Mouse (Mus musculus) heart, embryonic 15.5 days (tissue): ENCODE data around the gene Plpp4. TPM values are rescaled to one million over a fixed set of nuclear protein-coding genes. Genes with fewer than 3 reads are reported as not detected.
A peak's percentile ranks its signal among the peaks of the same experiment; 100 is the strongest.

ENCODE experiments used
- ATAC-seq: fragments of 200-750 bp; cut with Nextera tagmentation; replicated peaks from 2 replicates; pipeline ENCODE4 v1.8.0; 2017; ENCODE audit warnings: low read depth, moderate TSS enrichment; ENCODE audit not compliant: insufficient number of reproducible peaks, insufficient read depth, low FRiP score
- H3K27ac ChIP-seq: fragments of 300-500 bp; sonication (generic); 2 replicates; pipeline ENCODE4 v1.5.1; 2015; ENCODE audit warnings: mild to moderate bottlenecking, inconsistent platforms
- H3K27me3 ChIP-seq: fragments of 300-500 bp; sonication (generic); 2 replicates; pipeline ENCODE4 v1.6.1; 2015; ENCODE audit warnings: inconsistent platforms
- H3K36me3 ChIP-seq: fragments of 300-500 bp; sonication (generic); 2 replicates; pipeline ENCODE4 v1.6.1; 2015; ENCODE audit warnings: mild to moderate bottlenecking, inconsistent platforms
- H3K4me1 ChIP-seq: fragments of 300-500 bp; sonication (generic); replicated peaks from 2 replicates; pipeline ENCODE4 v1.6.1; 2015; ENCODE audit warnings: inconsistent platforms
- H3K4me2 ChIP-seq: fragments of 300-500 bp; sonication (generic); 2 replicates; pipeline ENCODE4 v1.6.1; 2015; ENCODE audit warnings: inconsistent platforms, mild to moderate bottlenecking, moderate library complexity
- H3K4me3 ChIP-seq: fragments of 300-500 bp; sonication (generic); 2 replicates; pipeline ENCODE4 v1.5.1; 2015; ENCODE audit warnings: mild to moderate bottlenecking, inconsistent platforms
- H3K9ac ChIP-seq: fragments of 300-500 bp; sonication (generic); 2 replicates; pipeline ENCODE4 v1.6.1; 2015; ENCODE audit warnings: mild to moderate bottlenecking, inconsistent platforms
- H3K9me3 ChIP-seq: fragments of 300-500 bp; sonication (generic); replicated peaks from 2 replicates; pipeline ENCODE4 v1.6.1; 2016; ENCODE audit warnings: inconsistent platforms
- WGBS: fragments of 180-500 bp; shearing (Covaris S2); methylation state at CpG from one replicate; pipeline ENCODE4 v1.1.7; 2015; ENCODE audit warnings: mixed read lengths; 5-methylcytosine and 5-hydroxymethylcytosine counted together
- polyA plus RNA-seq: library from polyadenylated mRNA; unstranded; fragments of >200 nt; fragmentation: Nextera tagmentation; extraction: Ambion mirVana; gene quantifications from 2 replicates; pipeline ENCODE4 v1.2.1, GENCODE M21; 2015

Plpp4 gene
- polyA plus RNA-seq, 1 experiment from 2014 or later = 0.33 TPM

GRCm38 (mm10) chr7:129257374-129258018 is 665 bp downstream of the Plpp4 start:
- no peak overlapping the region for H3K9ac ChIP-seq
- peaks cover 15% of the 10 kb centered on the region for H3K4me1 ChIP-seq
- no peak for ATAC-seq
- no peaks in the 10 kb centered on the region for H3K36me3 ChIP-seq
- H3K9me3 ChIP-seq = no peaks in the 10 kb centered on the region
- WGBS = 18% methylated on average over 13 of the region's 13 CpGs
- peak overlapping the region; percentile 48 for H3K4me3 ChIP-seq
- H3K27ac ChIP-seq = no peak overlapping the region
- peak overlapping the region; percentile 83 for H3K4me2 ChIP-seq
- peaks cover 69% of the 10 kb centered on the region for H3K27me3 ChIP-seq

- H3K4me1 ChIP-seq = peaks cover 15% of the 10 kb centered on the region
- H3K9ac ChIP-seq = no peak overlapping the region
- H3K4me2 ChIP-seq = no peak overlapping the region
- 77% methylated on average over 7 of the region's 7 CpGs for WGBS
- no peak overlapping the region for H3K4me3 ChIP-seq
- no peak for ATAC-seq
- H3K27ac ChIP-seq = no peak overlapping the region
- H3K27me3 ChIP-seq = peaks cover 63% of the 10 kb centered on the region
- no peaks in the 10 kb centered on the region for H3K9me3 ChIP-seq
- no peaks in the 10 kb centered on the region for H3K36me3 ChIP-seq
Measured at GRCm38 (mm10) chr7:129258331-129258730, 1.5 kb downstream of the Plpp4 start.

- no peak overlapping the region for H3K4me3 ChIP-seq
- peaks cover 54% of the 10 kb centered on the region for H3K27me3 ChIP-seq
- 60% methylated on average over 6 of the region's 6 CpGs for WGBS
Measured at GRCm38 (mm10) chr7:129259195-129259594, 2.4 kb downstream of the Plpp4 start.

GRCm38 (mm10) chr7:129273867-129274266 is 17.0 kb downstream of the Plpp4 start:
- no peaks in the 10 kb centered on the region for H3K27me3 ChIP-seq
- H3K9me3 ChIP-seq = no peaks in the 10 kb centered on the region
- no peak overlapping the region for H3K4me3 ChIP-seq
- 88% methylated on average over 4 of the region's 4 CpGs for WGBS
- ATAC-seq = no peak
- H3K36me3 ChIP-seq = no peaks in the 10 kb centered on the region
- no peak overlapping the region for H3K4me2 ChIP-seq
- no peak overlapping the region for H3K9ac ChIP-seq
- no peaks in the 10 kb centered on the region for H3K4me1 ChIP-seq
- H3K27ac ChIP-seq = no peak overlapping the region

More at GRCm38 (mm10) chr7:129259195-129259594, 2.4 kb downstream of the Plpp4 start:
- no peak for ATAC-seq
- Histone ChIP-seq H3K4me1 (peaks cover 15% of the 10 kb centered on the region), H3K4me2 (no peak overlapping the region), H3K9me3 (no peaks in the 10 kb centered on the region), H3K36me3 (no peaks in the 10 kb centered on the region), H3K27ac (no peak overlapping the region), H3K9ac (no peak overlapping the region)

GRCm38 (mm10) chr7:129274726-129275125 is 17.9 kb downstream of the Plpp4 start:
- no peak overlapping the region for H3K4me3 ChIP-seq
- WGBS = 79% methylated on average over 5 of the region's 5 CpGs
- no peak for ATAC-seq
- no peaks in the 10 kb centered on the region for H3K4me1 ChIP-seq
- H3K9ac ChIP-seq = no peak overlapping the region
- no peak overlapping the region for H3K27ac ChIP-seq
- no peak overlapping the region for H3K4me2 ChIP-seq
- no peaks in the 10 kb centered on the region for H3K9me3 ChIP-seq
- H3K27me3 ChIP-seq = no peaks in the 10 kb centered on the region
- no peaks in the 10 kb centered on the region for H3K36me3 ChIP-seq

GRCm38 (mm10) chr7:129277751-129278150 is 20.9 kb downstream of the Plpp4 start:
- H3K4me1 ChIP-seq = no peaks in the 10 kb centered on the region
- 88% methylated on average over 5 of the region's 5 CpGs for WGBS
- H3K9ac ChIP-seq = no peak overlapping the region
- H3K4me3 ChIP-seq = no peak overlapping the region
- no peak overlapping the region for H3K27ac ChIP-seq
- H3K9me3 ChIP-seq = no peaks in the 10 kb centered on the region
- no peak for ATAC-seq
- no peaks in the 10 kb centered on the region for H3K27me3 ChIP-seq
- H3K36me3 ChIP-seq = no peaks in the 10 kb centered on the region
- H3K4me2 ChIP-seq = no peak overlapping the region

GRCm38 (mm10) chr7:129278801-129279200 is 22.0 kb downstream of the Plpp4 start:
- H3K4me2 ChIP-seq = no peak overlapping the region
- H3K9me3 ChIP-seq = no peaks in the 10 kb centered on the region
- no peak for ATAC-seq
- no peaks in the 10 kb centered on the region for H3K36me3 ChIP-seq
- no peaks in the 10 kb centered on the region for H3K4me1 ChIP-seq
- no peak overlapping the region for H3K9ac ChIP-seq
- H3K27me3 ChIP-seq = no peaks in the 10 kb centered on the region
- 88% methylated on average over 4 of the region's 4 CpGs for WGBS
- no peak overlapping the region for H3K27ac ChIP-seq
- no peak overlapping the region for H3K4me3 ChIP-seq

- Histone ChIP-seq H3K4me3 (no peak overlapping the region), H3K36me3 (no peaks in the 10 kb centered on the region), H3K9me3 (no peaks in the 10 kb centered on the region), H3K4me2 (no peak overlapping the region), H3K27me3 (no peaks in the 10 kb centered on the region), H3K9ac (no peak overlapping the region), H3K4me1 (no peaks in the 10 kb centered on the region), H3K27ac (no peak overlapping the region)
- 63% methylated on average over 4 of the region's 4 CpGs for WGBS
- ATAC-seq = no peak
Measured at GRCm38 (mm10) chr7:129279261-129279660, 22.4 kb downstream of the Plpp4 start.

- no peak overlapping the region for H3K9ac ChIP-seq
- H3K36me3 ChIP-seq = no peaks in the 10 kb centered on the region
- no peaks in the 10 kb centered on the region for H3K4me1 ChIP-seq
- H3K4me3 ChIP-seq = no peak overlapping the region
- H3K27ac ChIP-seq = no peak overlapping the region
- no peaks in the 10 kb centered on the region for H3K9me3 ChIP-seq
- no peak for ATAC-seq
- 75% methylated on average over 4 of the region's 4 CpGs for WGBS
- H3K4me2 ChIP-seq = no peak overlapping the region
- H3K27me3 ChIP-seq = no peaks in the 10 kb centered on the region
Measured at GRCm38 (mm10) chr7:129281966-129282365, 25.1 kb downstream of the Plpp4 start.

GRCm38 (mm10) chr7:129285186-129285868 is 28.5 kb downstream of the Plpp4 start:
- Histone ChIP-seq H3K4me1 (no peaks in the 10 kb centered on the region), H3K9me3 (no peaks in the 10 kb centered on the region), H3K4me2 (no peak overlapping the region), H3K27me3 (no peaks in the 10 kb centered on the region), H3K27ac (no peak overlapping the region), H3K9ac (no peak overlapping the region), H3K4me3 (no peak overlapping the region), H3K36me3 (no peaks in the 10 kb centered on the region)
- ATAC-seq = no peak
- WGBS = 40% methylated on average over 7 of the region's 7 CpGs

- H3K27ac ChIP-seq = no peak overlapping the region
- H3K4me1 ChIP-seq = no peaks in the 10 kb centered on the region
- no peaks in the 10 kb centered on the region for H3K36me3 ChIP-seq
- H3K27me3 ChIP-seq = 0 out of 2 replicates have a peak, but pooled peaks cover 3% of the 10 kb centered on the region
- H3K9ac ChIP-seq = no peak overlapping the region
- WGBS = 81% methylated on average over 1 of the region's 1 CpGs
- H3K9me3 ChIP-seq = no peaks in the 10 kb centered on the region
- ATAC-seq = no peak
- H3K4me2 ChIP-seq = no peak overlapping the region
- no peak overlapping the region for H3K4me3 ChIP-seq
Measured at GRCm38 (mm10) chr7:129293211-129293610, 36.4 kb downstream of the Plpp4 start.

- H3K4me2 ChIP-seq = no peak overlapping the region
- no peaks in the 10 kb centered on the region for H3K9me3 ChIP-seq
- H3K9ac ChIP-seq = no peak overlapping the region
- H3K4me3 ChIP-seq = no peak overlapping the region
- no peak for ATAC-seq
- 90% methylated on average over 5 of the region's 5 CpGs for WGBS
- no peaks in the 10 kb centered on the region for H3K27me3 ChIP-seq
- no peaks in the 10 kb centered on the region for H3K4me1 ChIP-seq
- H3K27ac ChIP-seq = no peak overlapping the region
- H3K36me3 ChIP-seq = no peaks in the 10 kb centered on the region
Measured at GRCm38 (mm10) chr7:129301622-129302021, 44.8 kb downstream of the Plpp4 start.
